Mouse (Mus musculus): Measurements from ENCODE around the gene Ckb. TPM values are rescaled to one million over a fixed set of nuclear protein-coding genes. Genes with fewer than 3 reads are reported as not detected.
A peak's percentile ranks its signal among the peaks of the same experiment; 100 is the strongest.

Ckb gene
- polyA plus RNA-seq, 1 experiment from 2014 or later = 266 TPM

GRCm38 (mm10) chr12:111692899-111693298 lies 20.8 kb upstream of the Ckb start:
- no peaks in the 10 kb centered on the region for H3K9me3 ChIP-seq (ENCODE audit: control insufficient read depth, low read length)
- H3K4me1 ChIP-seq (ENCODE audit: control insufficient read depth in 2 of 2, insufficient read depth in 2 of 2, low read length in 2 of 2) = peaks cover 39 to 44% of the 10 kb centered on the region in 2 experiments
- WGBS = 88% methylated on average over 5 of the region's 5 CpGs
- no peak overlapping the region for H3K27ac ChIP-seq (replicated peaks in 1 of 2; ENCODE audit: control insufficient read depth in 1 of 2, insufficient read depth in 1 of 2, low read depth in 2 of 2, low read length in 2 of 2)
- no peak overlapping the region for H3K4me2 ChIP-seq (ENCODE audit: low read length)
- H3K9ac ChIP-seq (ENCODE audit: low read length) = 0 out of 2 replicates have a peak overlapping the region, but pooled peaks have one; percentile 21
- no peaks in the 10 kb centered on the region for H3K36me3 ChIP-seq (ENCODE audit: control insufficient read depth, insufficient read depth, low read length)
- H3K27me3 ChIP-seq (ENCODE audit: control insufficient read depth, insufficient read depth, low read length) = no peaks in the 10 kb centered on the region
- H3K4me3 ChIP-seq (ENCODE audit: control insufficient read depth in 1 of 2, insufficient read depth in 1 of 2, low read depth in 1 of 2, low read length in 2 of 2) = no peak overlapping the region
- ATAC-seq (ENCODE audit: insufficient number of reproducible peaks, insufficient read depth, low FRiP score, low read depth) = no peak

- no peak for ATAC-seq (ENCODE audit: insufficient number of reproducible peaks, insufficient read depth, low FRiP score, low read depth)
- H3K4me3 ChIP-seq (ENCODE audit: control insufficient read depth in 1 of 2, insufficient read depth in 1 of 2, low read depth in 1 of 2, low read length in 2 of 2) = no peak overlapping the region
- no peak overlapping the region for H3K27ac ChIP-seq (replicated peaks in 1 of 2; ENCODE audit: control insufficient read depth in 1 of 2, insufficient read depth in 1 of 2, low read depth in 2 of 2, low read length in 2 of 2)
- H3K36me3 ChIP-seq (ENCODE audit: control insufficient read depth, insufficient read depth, low read length) = no peaks in the 10 kb centered on the region
- no peaks in the 10 kb centered on the region for H3K9me3 ChIP-seq (ENCODE audit: control insufficient read depth, low read length)
- H3K27me3 ChIP-seq (ENCODE audit: control insufficient read depth, insufficient read depth, low read length) = no peaks in the 10 kb centered on the region
- H3K4me1 ChIP-seq (ENCODE audit: control insufficient read depth in 2 of 2, insufficient read depth in 2 of 2, low read length in 2 of 2) = peaks cover 54 to 58% of the 10 kb centered on the region in 2 experiments
- 26% methylated on average over 5 of the region's 5 CpGs for WGBS
- H3K4me2 ChIP-seq (ENCODE audit: low read length) = no peak overlapping the region
- no peak overlapping the region for H3K9ac ChIP-seq (ENCODE audit: low read length)
Observed at GRCm38 (mm10) chr12:111691346-111691872, 19.3 kb upstream of the Ckb start.

- H3K4me1 ChIP-seq (ENCODE audit: control insufficient read depth in 2 of 2, insufficient read depth in 2 of 2, low read length in 2 of 2) = peaks cover 51 to 54% of the 10 kb centered on the region in 2 experiments
- WGBS = 59% methylated on average over 11 of the region's 11 CpGs
Observed at GRCm38 (mm10) chr12:111689426-111689825, 17.3 kb upstream of the Ckb start.

GRCm38 (mm10) chr12:111688069-111688428 lies 15.9 kb upstream of the Ckb start:
- 14% methylated on average over 2 of the region's 2 CpGs for WGBS
- peaks cover 48 to 51% of the 10 kb centered on the region in 2 experiments for H3K4me1 ChIP-seq (ENCODE audit: control insufficient read depth in 2 of 2, insufficient read depth in 2 of 2, low read length in 2 of 2)

More at GRCm38 (mm10) chr12:111689426-111689825, 17.3 kb upstream of the Ckb start:
- no peak overlapping the region for H3K4me2 ChIP-seq (ENCODE audit: low read length)
- no peaks in the 10 kb centered on the region for H3K27me3 ChIP-seq (ENCODE audit: control insufficient read depth, insufficient read depth, low read length)
- no peaks in the 10 kb centered on the region for H3K36me3 ChIP-seq (ENCODE audit: control insufficient read depth, insufficient read depth, low read length)
- H3K9ac ChIP-seq (ENCODE audit: low read length) = no peak overlapping the region; the same call in 1 of the 2 replicates
- no peak overlapping the region for H3K4me3 ChIP-seq (ENCODE audit: control insufficient read depth in 1 of 2, insufficient read depth in 1 of 2, low read depth in 1 of 2, low read length in 2 of 2)
- peak overlapping the region in 1 of 2 experiments; percentile 24; a peak in 1 of 4 replicates for H3K27ac ChIP-seq (replicated peaks in 1 of 2; ENCODE audit: control insufficient read depth in 1 of 2, insufficient read depth in 1 of 2, low read depth in 2 of 2, low read length in 2 of 2)
- no peak for ATAC-seq (ENCODE audit: insufficient number of reproducible peaks, insufficient read depth, low FRiP score, low read depth)
- H3K9me3 ChIP-seq (ENCODE audit: control insufficient read depth, low read length) = no peaks in the 10 kb centered on the region

GRCm38 (mm10) chr12:111687350-111688068 lies 15.4 kb upstream of the Ckb start:
- Histone ChIP-seq H3K4me1 (ENCODE audit: control insufficient read depth in 2 of 2, insufficient read depth in 2 of 2, low read length in 2 of 2) (peaks cover 47 to 56% of the 10 kb centered on the region in 2 experiments), H3K4me2 (ENCODE audit: low read length) (peak overlapping the region; percentile 15), H3K27ac (replicated peaks in 1 of 2; ENCODE audit: control insufficient read depth in 1 of 2, insufficient read depth in 1 of 2, low read depth in 2 of 2, low read length in 2 of 2) (peak overlapping the region; percentile 94 to 99), H3K4me3 (ENCODE audit: control insufficient read depth in 1 of 2, insufficient read depth in 1 of 2, low read depth in 1 of 2, low read length in 2 of 2) (no peak overlapping the region), H3K9ac (ENCODE audit: low read length) (peak overlapping the region; percentile 65), H3K36me3 (ENCODE audit: control insufficient read depth, insufficient read depth, low read length) (0 out of 2 replicates have a peak, but pooled peaks cover 4% of the 10 kb centered on the region), H3K9me3 (ENCODE audit: control insufficient read depth, low read length) (no peaks in the 10 kb centered on the region), H3K27me3 (ENCODE audit: control insufficient read depth, insufficient read depth, low read length) (no peaks in the 10 kb centered on the region)
- ATAC-seq (ENCODE audit: insufficient number of reproducible peaks, insufficient read depth, low FRiP score, low read depth) = peak; percentile 82
- WGBS = 6% methylated on average over 14 of the region's 14 CpGs

More at GRCm38 (mm10) chr12:111688069-111688428, 15.9 kb upstream of the Ckb start:
- Histone ChIP-seq H3K27me3 (ENCODE audit: control insufficient read depth, insufficient read depth, low read length) (no peaks in the 10 kb centered on the region), H3K4me3 (ENCODE audit: control insufficient read depth in 1 of 2, insufficient read depth in 1 of 2, low read depth in 1 of 2, low read length in 2 of 2) (no peak overlapping the region), H3K4me2 (ENCODE audit: low read length) (peak overlapping the region; percentile 15), H3K27ac (replicated peaks in 1 of 2; ENCODE audit: control insufficient read depth in 1 of 2, insufficient read depth in 1 of 2, low read depth in 2 of 2, low read length in 2 of 2) (peak overlapping the region; percentile 94 to 99), H3K36me3 (ENCODE audit: control insufficient read depth, insufficient read depth, low read length) (0 out of 2 replicates have a peak, but pooled peaks cover 4% of the 10 kb centered on the region), H3K9me3 (ENCODE audit: control insufficient read depth, low read length) (no peaks in the 10 kb centered on the region), H3K9ac (ENCODE audit: low read length) (peak overlapping the region; percentile 65; the same call in 1 of the 2 replicates)
- ATAC-seq (ENCODE audit: insufficient number of reproducible peaks, insufficient read depth, low FRiP score, low read depth) = no peak

- WGBS = 76% methylated on average over 4 of the region's 4 CpGs
- peaks cover 9% of the 10 kb centered on the region; the same call in 1 of the 2 replicates for H3K36me3 ChIP-seq (ENCODE audit: control insufficient read depth, insufficient read depth, low read length)
- H3K4me1 ChIP-seq (ENCODE audit: control insufficient read depth in 2 of 2, insufficient read depth in 2 of 2, low read length in 2 of 2) = peaks cover 49 to 63% of the 10 kb centered on the region in 2 experiments
- no peaks in the 10 kb centered on the region for H3K9me3 ChIP-seq (ENCODE audit: control insufficient read depth, low read length)
- no peak overlapping the region for H3K4me2 ChIP-seq (ENCODE audit: low read length)
- H3K27ac ChIP-seq (replicated peaks in 1 of 2; ENCODE audit: control insufficient read depth in 1 of 2, insufficient read depth in 1 of 2, low read depth in 2 of 2, low read length in 2 of 2) = peak overlapping the region; percentile 94 to 99
- no peak overlapping the region for H3K4me3 ChIP-seq (ENCODE audit: control insufficient read depth in 1 of 2, insufficient read depth in 1 of 2, low read depth in 1 of 2, low read length in 2 of 2)
- ATAC-seq (ENCODE audit: insufficient number of reproducible peaks, insufficient read depth, low FRiP score, low read depth) = no peak
- peak overlapping the region; percentile 65 for H3K9ac ChIP-seq (ENCODE audit: low read length)
- H3K27me3 ChIP-seq (ENCODE audit: control insufficient read depth, insufficient read depth, low read length) = no peaks in the 10 kb centered on the region
Observed at GRCm38 (mm10) chr12:111686390-111686789, 14.3 kb upstream of the Ckb start.

- H3K4me3 ChIP-seq (ENCODE audit: control insufficient read depth in 1 of 2, insufficient read depth in 1 of 2, low read depth in 1 of 2, low read length in 2 of 2) = no peak overlapping the region
- ATAC-seq (ENCODE audit: insufficient number of reproducible peaks, insufficient read depth, low FRiP score, low read depth) = peak; percentile 28
- peak overlapping the region; percentile 31 for H3K4me2 ChIP-seq (ENCODE audit: low read length)
- H3K4me1 ChIP-seq (ENCODE audit: control insufficient read depth in 2 of 2, insufficient read depth in 2 of 2, low read length in 2 of 2) = peaks cover 37 to 55% of the 10 kb centered on the region in 2 experiments
- 26% methylated on average over 5 of the region's 5 CpGs for WGBS
- peak overlapping the region; percentile 84 to 94 for H3K27ac ChIP-seq (replicated peaks in 1 of 2; ENCODE audit: control insufficient read depth in 1 of 2, insufficient read depth in 1 of 2, low read depth in 2 of 2, low read length in 2 of 2)
- no peaks in the 10 kb centered on the region for H3K27me3 ChIP-seq (ENCODE audit: control insufficient read depth, insufficient read depth, low read length)
- no peaks in the 10 kb centered on the region for H3K9me3 ChIP-seq (ENCODE audit: control insufficient read depth, low read length)
- H3K36me3 ChIP-seq (ENCODE audit: control insufficient read depth, insufficient read depth, low read length) = peaks cover 17% of the 10 kb centered on the region
- H3K9ac ChIP-seq (ENCODE audit: low read length) = peak overlapping the region; percentile 64
Observed at GRCm38 (mm10) chr12:111682806-111683205, 10.7 kb upstream of the Ckb start.

Data from heart, embryonic 14.5 days (tissue).